Mouse (Mus musculus): ENCODE results near the gene Gabpb1. TPM values are rescaled to one million over a fixed set of nuclear protein-coding genes. Genes with fewer than 3 reads are reported as not detected.
A peak's percentile ranks its signal among the peaks of the same experiment; 100 is the strongest.
"Not testable (repeated sequence)": the region's sequence is repeated elsewhere in the genome, so short reads cannot be mapped to it uniquely, and the experiment has no call there.

Gene Gabpb1
- polyA plus RNA-seq, 1 experiment from 2014 or later, result 60.7 TPM

GRCm38 (mm10) chr2:126633165-126633564 lies 43.0 kb downstream of the Gabpb1 start:
- Histone ChIP-seq H3K36me3 (peaks cover 39% of the 10 kb centered on the region), H3K9me3 (no peaks in the 10 kb centered on the region), H3K4me2 (replicated peaks) (no peak overlapping the region), H3K4me1 (replicated peaks) (no peaks in the 10 kb centered on the region), H3K27ac (no peak overlapping the region), H3K9ac (replicated peaks) (no peak overlapping the region), H3K4me3 (replicated peaks) (no peak overlapping the region), H3K27me3 (no peaks in the 10 kb centered on the region)
- no peak for ATAC-seq
- 87% methylated on average over 2 of the region's 2 CpGs for WGBS

GRCm38 (mm10) chr2:126628455-126628995 lies 47.6 kb downstream of the Gabpb1 start:
- no peak overlapping the region for H3K9ac ChIP-seq (replicated peaks)
- H3K36me3 ChIP-seq, result peaks cover 30% of the 10 kb centered on the region
- no peak overlapping the region for H3K27ac ChIP-seq
- no peaks in the 10 kb centered on the region for H3K9me3 ChIP-seq
- H3K27me3 ChIP-seq, result no peaks in the 10 kb centered on the region
- no peaks in the 10 kb centered on the region for H3K4me1 ChIP-seq (replicated peaks)
- no peak overlapping the region for H3K4me2 ChIP-seq (replicated peaks)
- ATAC-seq, result no peak
- 92% methylated on average over 9 of the region's 9 CpGs for WGBS
- H3K4me3 ChIP-seq (replicated peaks), result no peak overlapping the region

- no peak for ATAC-seq
- no peak overlapping the region for H3K4me3 ChIP-seq (replicated peaks)
- peaks cover 4% of the 10 kb centered on the region; the same call in 1 of the 2 replicates for H3K4me1 ChIP-seq (replicated peaks)
- H3K27me3 ChIP-seq, result no peaks in the 10 kb centered on the region
- no peaks in the 10 kb centered on the region for H3K9me3 ChIP-seq
- peaks cover 7% of the 10 kb centered on the region; the same call in 1 of the 2 replicates for H3K36me3 ChIP-seq
- no peak overlapping the region for H3K9ac ChIP-seq (replicated peaks)
- H3K27ac ChIP-seq, result no peak overlapping the region
- H3K4me2 ChIP-seq (replicated peaks), result no peak overlapping the region
Measured at GRCm38 (mm10) chr2:126623138-126623537, 53.0 kb downstream of the Gabpb1 start.

GRCm38 (mm10) chr2:126622455-126622854 lies 53.7 kb downstream of the Gabpb1 start:
- 81% methylated on average over 2 of the region's 2 CpGs for WGBS

GRCm38 (mm10) chr2:126619249-126619704 lies 56.9 kb downstream of the Gabpb1 start, which contains the start of gene Hdc:
Gene Hdc (minus strand): TSS chr2:126619299.
- peaks cover 4% of the 10 kb centered on the region; the same call in 1 of the 2 replicates for H3K4me1 ChIP-seq (replicated peaks)
- no peak within 1 kb of the TSS for H3K4me2 ChIP-seq (replicated peaks)
- WGBS, result 76% methylated on average over 14 of the region's 14 CpGs
- no peaks in the 10 kb centered on the region for H3K36me3 ChIP-seq
- H3K27me3 ChIP-seq, result no peaks in the 10 kb centered on the region
- no peaks in the 10 kb centered on the region for H3K9me3 ChIP-seq
- no peak for ATAC-seq
- H3K9ac ChIP-seq (replicated peaks), result 0 out of 2 replicates have a peak within 1 kb of the TSS, but pooled peaks have one; percentile 19
- H3K4me3 ChIP-seq (replicated peaks), result no peak within 1 kb of the TSS
- no peak within 1 kb of the TSS for H3K27ac ChIP-seq

More at GRCm38 (mm10) chr2:126622455-126622854, 53.7 kb downstream of the Gabpb1 start:
- Histone ChIP-seq H3K9me3 (no peaks in the 10 kb centered on the region), H3K27me3 (no peaks in the 10 kb centered on the region), H3K27ac (no peak overlapping the region), H3K36me3 (peaks cover 7% of the 10 kb centered on the region; the same call in 1 of the 2 replicates), H3K4me2 (replicated peaks) (no peak overlapping the region), H3K4me1 (replicated peaks) (peaks cover 4% of the 10 kb centered on the region; the same call in 1 of the 2 replicates), H3K9ac (replicated peaks) (no peak overlapping the region), H3K4me3 (replicated peaks) (no peak overlapping the region)
- no peak for ATAC-seq

GRCm38 (mm10) chr2:126618470-126619179 lies 57.5 kb downstream of the Gabpb1 start:
- Histone ChIP-seq H3K4me2 (replicated peaks) (no peak overlapping the region), H3K36me3 (no peaks in the 10 kb centered on the region), H3K4me1 (replicated peaks) (peaks cover 4% of the 10 kb centered on the region; the same call in 1 of the 2 replicates), H3K9ac (replicated peaks) (0 out of 2 replicates have a peak overlapping the region, but pooled peaks have one; percentile 19), H3K27me3 (no peaks in the 10 kb centered on the region), H3K4me3 (replicated peaks) (no peak overlapping the region), H3K9me3 (no peaks in the 10 kb centered on the region), H3K27ac (no peak overlapping the region)
- 20% methylated on average over 8 of the region's 8 CpGs for WGBS
- no peak for ATAC-seq

- Histone ChIP-seq H3K27me3 (no peaks in the 10 kb centered on the region), H3K4me2 (replicated peaks) (no peak overlapping the region), H3K9ac (replicated peaks) (no peak overlapping the region), H3K9me3 (no peaks in the 10 kb centered on the region), H3K36me3 (no peaks in the 10 kb centered on the region), H3K4me1 (replicated peaks) (peaks cover 4% of the 10 kb centered on the region; the same call in 1 of the 2 replicates), H3K4me3 (replicated peaks) (no peak overlapping the region), H3K27ac (no peak overlapping the region)
- no peak for ATAC-seq
- WGBS, result 85% methylated on average over 3 of the region's 3 CpGs
Measured at GRCm38 (mm10) chr2:126615355-126615754, 60.8 kb downstream of the Gabpb1 start.

- 78% methylated on average over 12 of the region's 12 CpGs for WGBS
- not testable (repeated sequence) for H3K36me3 ChIP-seq; H3K4me1 ChIP-seq (replicated peaks); H3K27me3 ChIP-seq; H3K4me2 ChIP-seq (replicated peaks); H3K27ac ChIP-seq; H3K9me3 ChIP-seq; H3K9ac ChIP-seq (replicated peaks); H3K4me3 ChIP-seq (replicated peaks); ATAC-seq
Measured at GRCm38 (mm10) chr2:126609600-126609999, 66.5 kb downstream of the Gabpb1 start.

- Histone ChIP-seq H3K9me3 (no peaks in the 10 kb centered on the region), H3K4me3 (replicated peaks) (no peak overlapping the region), H3K27ac (no peak overlapping the region), H3K4me2 (replicated peaks) (no peak overlapping the region), H3K27me3 (no peaks in the 10 kb centered on the region), H3K4me1 (replicated peaks) (no peaks in the 10 kb centered on the region), H3K9ac (replicated peaks) (no peak overlapping the region), H3K36me3 (no peaks in the 10 kb centered on the region)
- ATAC-seq, result no peak
- 75% methylated on average over 10 of the region's 10 CpGs for WGBS
Measured at GRCm38 (mm10) chr2:126607553-126608203, 68.5 kb downstream of the Gabpb1 start.

GRCm38 (mm10) chr2:126606688-126607062 lies 69.5 kb downstream of the Gabpb1 start:
- ATAC-seq, result no peak
- H3K36me3 ChIP-seq, result no peaks in the 10 kb centered on the region
- H3K4me3 ChIP-seq (replicated peaks), result no peak overlapping the region
- H3K9ac ChIP-seq (replicated peaks), result no peak overlapping the region
- H3K27me3 ChIP-seq, result no peaks in the 10 kb centered on the region
- H3K4me1 ChIP-seq (replicated peaks), result no peaks in the 10 kb centered on the region
- no peak overlapping the region for H3K27ac ChIP-seq
- no peaks in the 10 kb centered on the region for H3K9me3 ChIP-seq
- WGBS, result 78% methylated on average over 4 of the region's 4 CpGs
- H3K4me2 ChIP-seq (replicated peaks), result no peak overlapping the region

- Histone ChIP-seq H3K9ac (replicated peaks) (no peak overlapping the region), H3K4me1 (replicated peaks) (no peaks in the 10 kb centered on the region), H3K9me3 (no peaks in the 10 kb centered on the region), H3K27ac (no peak overlapping the region), H3K36me3 (no peaks in the 10 kb centered on the region), H3K4me3 (replicated peaks) (no peak overlapping the region), H3K27me3 (no peaks in the 10 kb centered on the region), H3K4me2 (replicated peaks) (no peak overlapping the region)
- WGBS, result 86% methylated on average over 15 of the region's 15 CpGs
- ATAC-seq, result no peak
Measured at GRCm38 (mm10) chr2:126606061-126606687, 70.0 kb downstream of the Gabpb1 start.

All from midbrain, embryonic 13.5 days (tissue).